Mouse (Mus musculus) hindbrain, embryonic 12.5 days (tissue): ENCODE data around the gene Stard3. TPM values are rescaled to one million over a fixed set of nuclear protein-coding genes. Genes with fewer than 3 reads are reported as not detected.

ENCODE experiments used
- ATAC-seq: fragments of 200-750 bp; cut with Nextera tagmentation; 2 replicates; pipeline ENCODE4 v1.8.0; 2017; ENCODE audit warnings: moderate TSS enrichment; ENCODE audit not compliant: low FRiP score
- H3K27ac ChIP-seq: fragments of 300-500 bp; sonication (generic); 2 replicates; pipeline ENCODE4 v1.5.1; 2016; ENCODE audit warnings: mild to moderate bottlenecking
- H3K27me3 ChIP-seq: fragments of 300-500 bp; sonication (generic); 2 replicates; pipeline ENCODE4 v1.6.1; 2016; ENCODE audit warnings: mild to moderate bottlenecking
- H3K36me3 ChIP-seq: fragments of 300-500 bp; sonication (generic); 2 replicates; pipeline ENCODE4 v1.6.1; 2016; ENCODE audit warnings: mild to moderate bottlenecking
- H3K4me1 ChIP-seq: fragments of 300-500 bp; sonication (generic); 2 replicates; pipeline ENCODE4 v1.6.1; 2016
- H3K4me2 ChIP-seq: fragments of 300-500 bp; sonication (generic); replicated peaks from 2 replicates; pipeline ENCODE4 v1.6.1; 2016; ENCODE audit warnings: mild to moderate bottlenecking
- H3K4me3 ChIP-seq: fragments of 300-500 bp; sonication (generic); 2 replicates; pipeline ENCODE4 v1.5.1; 2016; ENCODE audit warnings: mild to moderate bottlenecking
- H3K9ac ChIP-seq: fragments of 300-500 bp; sonication (generic); 2 replicates; pipeline ENCODE4 v1.6.1; 2016; ENCODE audit warnings: mild to moderate bottlenecking, moderate library complexity
- H3K9me3 ChIP-seq: fragments of 300-500 bp; sonication (generic); replicated peaks from 2 replicates; pipeline ENCODE4 v1.6.1; 2016; ENCODE audit warnings: mild to moderate bottlenecking
- WGBS: fragments of 180-500 bp; shearing (Covaris S2); methylation state at CpG from one replicate; pipeline ENCODE4 v1.1.7; 2016; 5-methylcytosine and 5-hydroxymethylcytosine counted together
- polyA plus RNA-seq: library from polyadenylated mRNA; unstranded; fragments of >200 nt; fragmentation: Nextera tagmentation; extraction: Ambion mirVana; gene quantifications from 2 replicates; pipeline ENCODE4 v1.2.1, GENCODE M21; 2016

The Stard3 gene
- polyA plus RNA-seq, 1 experiment from 2014 or later = 50.0 TPM

DNA sequence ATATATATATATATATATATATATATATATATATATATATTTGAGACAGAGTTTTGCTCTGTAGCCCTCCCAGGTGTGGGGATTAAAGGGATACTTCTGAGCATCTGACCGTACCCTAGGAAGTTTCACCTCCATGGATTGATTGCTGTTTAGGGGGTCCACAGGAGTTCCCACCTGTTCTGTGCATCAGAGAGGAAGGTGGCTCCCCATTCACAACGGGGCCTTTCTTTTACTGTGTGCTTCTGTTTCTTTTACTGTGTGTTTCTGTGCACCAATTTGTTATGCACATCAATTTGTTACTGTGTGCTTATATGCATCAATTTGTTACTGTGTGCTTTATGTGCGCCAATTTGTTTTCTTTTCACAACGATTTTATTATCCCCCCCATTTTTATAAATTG is 17.0 kb upstream of the Stard3 start:
- H3K4me3 ChIP-seq = no peak overlapping the region
- no peak for ATAC-seq
- no peaks in the 10 kb centered on the region for H3K9me3 ChIP-seq
- H3K36me3 ChIP-seq = no peaks in the 10 kb centered on the region
- no peak overlapping the region for H3K27ac ChIP-seq
- H3K27me3 ChIP-seq = peaks cover 91% of the 10 kb centered on the region
- peaks cover 35% of the 10 kb centered on the region for H3K4me1 ChIP-seq
- 58% methylated on average over 4 of the region's 4 CpGs for WGBS
- H3K4me2 ChIP-seq = no peak overlapping the region
- no peak overlapping the region for H3K9ac ChIP-seq

DNA sequence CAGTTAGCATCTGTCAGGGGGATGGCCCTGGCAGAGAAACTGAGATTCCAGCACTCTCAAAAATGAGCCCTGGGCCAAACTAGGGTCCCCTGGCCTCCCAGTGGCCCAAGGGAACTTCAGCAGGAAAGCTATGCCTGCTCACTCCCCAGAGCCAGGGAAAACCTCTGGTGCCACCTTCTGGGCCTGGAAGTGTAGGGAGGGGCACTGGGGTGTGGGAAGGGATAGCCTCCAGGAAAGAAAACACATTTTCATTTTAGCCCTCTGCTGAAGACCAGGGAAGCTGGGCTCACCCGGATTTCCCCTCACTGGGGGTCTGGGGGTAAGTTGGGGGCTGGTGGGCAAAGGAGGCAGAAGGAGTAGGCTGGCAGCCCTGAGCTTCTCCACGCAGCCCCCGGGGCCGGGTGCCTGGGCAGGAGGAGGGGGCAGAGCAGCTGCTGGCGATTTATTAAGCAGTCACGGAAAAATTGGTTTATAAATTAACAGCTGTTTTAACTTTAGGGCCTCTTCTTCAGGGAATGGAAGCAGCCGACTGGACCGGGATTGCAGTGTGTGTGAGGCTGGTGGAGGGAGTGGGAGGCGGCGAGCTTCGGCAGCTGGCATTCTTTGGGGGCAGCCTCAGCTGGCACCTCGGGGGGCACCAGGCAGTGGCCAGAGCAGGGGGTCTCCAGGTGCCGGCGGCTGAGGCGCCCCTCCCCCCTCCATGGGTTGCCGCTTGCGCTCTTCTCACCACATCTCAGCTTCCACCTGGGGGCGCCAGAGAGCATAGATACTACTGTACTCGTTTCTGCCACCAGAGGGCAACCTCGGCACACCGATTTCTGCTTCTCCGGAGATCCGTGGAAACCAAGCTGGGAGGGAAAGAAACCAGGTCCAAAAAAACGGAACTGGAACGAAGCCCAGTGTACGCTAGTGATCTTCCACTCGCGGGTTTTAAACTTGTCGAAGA is 15.9 kb upstream of the Stard3 start:
- ATAC-seq = peak; percentile 30; the same call in 1 of the 2 replicates

DNA sequence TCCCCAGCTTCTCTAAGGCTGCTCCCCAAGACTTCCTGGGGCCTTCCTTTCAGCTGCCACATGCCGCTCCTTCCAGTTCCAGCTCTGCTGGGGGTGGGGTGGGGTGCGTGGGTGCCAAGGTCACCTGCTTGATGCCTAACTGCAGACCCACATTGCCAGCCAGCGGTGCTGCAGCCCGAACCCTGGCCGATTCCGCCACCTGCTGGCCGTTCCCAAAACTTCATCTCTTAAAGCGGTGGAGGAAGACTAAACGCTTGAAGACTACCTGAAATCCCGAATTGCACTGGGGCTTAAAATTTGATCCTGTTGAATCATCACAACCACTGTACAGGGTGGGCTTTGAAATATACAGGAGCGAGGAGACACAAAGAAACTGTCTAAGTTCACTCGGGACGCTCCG is 12.9 kb upstream of the Stard3 start:
- Histone ChIP-seq H3K4me1 (peaks cover 30% of the 10 kb centered on the region), H3K36me3 (no peaks in the 10 kb centered on the region), H3K9me3 (no peaks in the 10 kb centered on the region), H3K4me3 (no peak overlapping the region), H3K9ac (no peak overlapping the region), H3K27me3 (peaks cover 92% of the 10 kb centered on the region), H3K4me2 (peak overlapping the region; percentile 42), H3K27ac (no peak overlapping the region)
- 2% methylated on average over 14 of the region's 14 CpGs for WGBS
- ATAC-seq = no peak

More for the DNA sequence above, 15.9 kb upstream of the Stard3 start:
- WGBS = 2% methylated on average over 29 of the region's 29 CpGs
- Histone ChIP-seq H3K36me3 (no peaks in the 10 kb centered on the region), H3K4me3 (peak overlapping the region; percentile 6), H3K27me3 (peaks cover 91% of the 10 kb centered on the region), H3K9ac (peak overlapping the region; percentile 5; the same call in 1 of the 2 replicates), H3K9me3 (no peaks in the 10 kb centered on the region), H3K27ac (peak overlapping the region; percentile 23; the same call in 1 of the 2 replicates), H3K4me2 (peak overlapping the region; percentile 48), H3K4me1 (peaks cover 35% of the 10 kb centered on the region)

DNA sequence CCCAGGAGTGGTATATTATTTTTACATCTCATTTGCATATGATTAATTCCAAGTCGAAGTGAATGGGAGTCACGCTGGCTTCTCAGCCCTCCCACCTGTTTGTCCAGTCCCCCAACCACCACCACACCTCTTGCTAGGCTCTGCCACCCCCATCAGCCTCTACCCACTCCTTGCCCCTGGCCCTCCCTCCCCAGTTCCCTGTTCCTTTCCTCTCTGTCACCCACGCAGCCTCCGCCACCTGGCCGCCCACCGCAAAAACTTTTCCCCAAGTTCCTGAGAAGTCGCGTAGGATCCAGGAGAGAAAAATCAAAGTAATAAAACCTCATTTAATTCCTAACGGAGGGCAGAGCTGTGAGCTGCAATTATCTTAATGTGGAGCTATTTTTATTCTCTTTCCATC is 12.0 kb upstream of the Stard3 start:
- H3K27me3 ChIP-seq = peaks cover 94% of the 10 kb centered on the region
- 12% methylated on average over 9 of the region's 9 CpGs for WGBS
- H3K36me3 ChIP-seq = no peaks in the 10 kb centered on the region
- H3K9me3 ChIP-seq = no peaks in the 10 kb centered on the region
- no peak for ATAC-seq
- no peak overlapping the region for H3K9ac ChIP-seq
- no peak overlapping the region for H3K27ac ChIP-seq
- H3K4me2 ChIP-seq = no peak overlapping the region
- no peak overlapping the region for H3K4me3 ChIP-seq
- peaks cover 27% of the 10 kb centered on the region for H3K4me1 ChIP-seq

DNA sequence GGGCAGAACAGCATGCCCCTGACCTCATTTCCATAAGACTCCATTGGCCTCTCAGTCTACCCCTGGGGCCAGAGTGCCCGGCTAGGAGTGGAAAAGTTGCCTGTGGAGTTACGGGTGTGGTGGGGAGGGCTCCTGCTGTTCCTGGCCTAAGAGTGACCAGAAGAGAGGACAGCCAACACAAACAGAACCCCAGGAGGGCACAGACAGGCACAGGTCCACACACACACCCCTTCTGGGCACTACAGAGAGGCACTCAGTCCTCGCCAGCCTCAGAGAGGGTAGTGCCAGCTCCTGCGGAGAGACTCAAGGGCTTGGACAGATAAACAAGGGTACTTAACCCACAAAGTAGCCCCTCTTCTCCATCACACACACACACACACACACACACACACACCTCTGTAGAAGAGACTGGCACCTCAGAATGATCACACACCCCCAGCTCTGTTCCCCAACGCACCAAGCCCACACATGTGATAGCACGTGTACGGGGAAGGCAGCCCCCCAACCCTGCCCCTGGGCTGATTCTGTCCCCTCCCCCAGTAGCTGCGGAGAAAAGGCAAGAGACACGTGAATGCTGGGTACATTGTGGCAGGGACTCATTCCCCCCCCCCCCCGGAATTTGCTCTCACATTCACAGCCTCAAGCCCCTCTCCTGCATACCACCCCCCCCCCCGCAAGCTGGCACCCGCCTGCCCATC is 10.6 kb upstream of the Stard3 start:
- Histone ChIP-seq H3K27ac (no peak overlapping the region), H3K4me3 (peak overlapping the region; percentile 46; the same call in 1 of the 2 replicates), H3K27me3 (peaks cover 94% of the 10 kb centered on the region), H3K4me2 (peak overlapping the region; percentile 84), H3K9ac (no peak overlapping the region), H3K36me3 (no peaks in the 10 kb centered on the region), H3K4me1 (peaks cover 21% of the 10 kb centered on the region), H3K9me3 (no peaks in the 10 kb centered on the region)
- no peak for ATAC-seq
- 5% methylated on average over 12 of the region's 12 CpGs for WGBS

DNA sequence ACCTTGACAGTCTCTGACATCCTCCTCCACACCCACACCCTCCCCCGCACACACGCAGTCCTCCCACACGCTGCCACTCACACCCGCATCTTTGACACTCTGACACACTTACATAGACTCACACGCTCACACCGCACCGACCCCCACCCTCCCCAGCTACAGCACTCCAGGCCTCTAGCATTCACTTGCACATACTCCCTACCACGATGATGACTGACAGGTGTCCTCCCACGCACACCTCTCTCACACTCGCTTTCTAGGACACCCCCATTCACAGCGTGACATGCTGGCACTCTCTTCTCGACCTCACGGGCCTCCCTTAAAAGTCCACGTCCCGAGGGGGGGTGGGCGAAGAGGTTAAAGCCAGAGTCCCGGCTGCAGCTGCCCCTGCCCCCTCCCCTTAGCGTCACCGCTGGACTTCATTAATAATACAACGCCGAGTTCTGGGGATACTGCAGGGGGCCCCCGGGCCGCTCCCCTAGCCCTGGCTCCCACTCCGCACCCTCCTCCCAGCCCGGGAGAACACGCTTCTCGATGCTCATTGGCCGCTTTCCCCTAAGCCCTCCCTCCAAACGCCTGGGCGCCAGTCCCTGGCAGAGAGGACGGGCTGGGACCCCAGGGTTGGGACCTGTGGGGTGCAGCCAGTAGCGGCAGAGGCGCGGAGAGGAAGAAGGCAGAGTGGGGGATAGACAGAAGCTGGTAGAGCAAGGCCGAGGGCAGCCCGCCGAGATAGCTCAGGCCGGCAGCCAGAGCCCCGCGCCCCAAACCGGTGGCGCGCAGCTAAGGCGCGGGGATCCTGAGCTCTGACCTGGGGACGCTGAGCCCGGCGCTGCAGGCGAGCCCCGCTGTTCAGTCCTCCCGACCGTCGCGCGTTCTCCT is 9.8 kb upstream of the Stard3 start, which contains the start of gene Ppp1r1b:
TSS of gene Ppp1r1b (plus strand) at position 322 of the 879 bp plus-strand sequence.
- peak; percentile 66 for ATAC-seq
- H3K4me2 ChIP-seq = peak within 1 kb of the TSS; percentile 84
- peaks cover 97% of the 10 kb centered on the region for H3K27me3 ChIP-seq
- H3K4me1 ChIP-seq = peaks cover 18% of the 10 kb centered on the region
- no peaks in the 10 kb centered on the region for H3K9me3 ChIP-seq
- peak within 1 kb of the TSS; percentile 60 for H3K9ac ChIP-seq
- WGBS = under 1% methylated on average over 50 of the region's 55 CpGs
- no peaks in the 10 kb centered on the region for H3K36me3 ChIP-seq
- H3K4me3 ChIP-seq = peak within 1 kb of the TSS; percentile 46
- H3K27ac ChIP-seq = no peak within 1 kb of the TSS

DNA sequence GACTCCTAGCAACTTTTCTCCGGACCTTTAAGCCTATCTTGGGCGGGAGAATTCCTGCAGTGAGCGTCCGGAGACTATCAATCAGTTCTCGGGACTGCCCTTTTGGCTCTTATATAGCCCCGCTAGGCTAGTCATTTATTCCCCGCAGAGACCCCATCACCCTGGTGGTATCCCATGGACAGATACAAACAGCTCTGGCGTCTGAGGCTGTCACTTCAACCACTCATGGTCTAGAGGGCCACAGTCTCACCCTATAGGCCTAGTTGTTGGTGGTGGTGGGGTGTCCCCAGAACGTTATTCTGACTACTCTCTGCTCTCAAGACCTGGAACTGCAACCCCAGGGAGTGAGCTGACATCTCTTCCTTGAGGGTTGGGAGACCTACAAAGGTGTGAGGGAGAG is 8.9 kb upstream of the Stard3 start:
- Histone ChIP-seq H3K27me3 (peaks cover 97% of the 10 kb centered on the region), H3K4me1 (peaks cover 18% of the 10 kb centered on the region), H3K36me3 (no peaks in the 10 kb centered on the region), H3K4me2 (peak overlapping the region; percentile 84), H3K27ac (no peak overlapping the region), H3K4me3 (peak overlapping the region; percentile 46; the same call in 1 of the 2 replicates), H3K9me3 (no peaks in the 10 kb centered on the region), H3K9ac (no peak overlapping the region)
- WGBS = 3% methylated on average over 9 of the region's 9 CpGs
- no peak for ATAC-seq

DNA sequence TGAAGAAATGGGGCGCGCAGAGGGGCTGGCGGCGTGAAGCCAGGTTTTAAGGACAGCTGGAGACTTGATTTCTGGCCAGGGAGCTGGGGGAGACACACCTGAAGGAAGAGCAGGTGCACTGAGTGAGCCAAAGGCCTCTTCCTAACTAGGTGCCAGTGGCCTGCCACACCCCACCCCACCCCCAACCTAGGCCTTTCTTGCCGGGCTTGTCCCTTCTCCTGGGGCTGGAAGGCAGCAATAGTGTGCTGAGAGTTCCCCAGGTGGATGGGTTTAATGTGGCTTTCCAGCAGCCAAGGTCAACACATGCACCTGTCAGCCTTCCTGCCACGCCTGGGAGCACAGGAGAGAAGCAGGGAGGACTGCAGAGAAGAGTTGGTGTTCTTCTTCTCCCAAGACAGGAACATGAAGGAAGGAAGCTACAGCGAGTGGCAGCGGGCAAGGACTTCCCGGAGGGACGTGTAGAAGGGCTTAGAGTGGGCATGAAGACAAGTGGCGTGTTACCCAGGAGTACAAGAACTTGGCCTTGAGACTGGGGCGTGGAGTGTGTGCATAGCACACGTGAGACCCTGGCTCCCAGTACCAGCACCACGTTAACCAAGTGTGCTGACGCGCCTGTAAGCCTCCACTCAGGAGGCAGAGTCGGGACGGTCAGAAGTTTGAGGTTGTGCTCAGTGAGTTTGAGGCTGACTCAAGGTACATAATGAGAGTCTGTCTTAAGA is 5.7 kb upstream of the Stard3 start:
- Histone ChIP-seq H3K4me1 (peaks cover 18% of the 10 kb centered on the region), H3K9ac (no peak overlapping the region), H3K27ac (no peak overlapping the region), H3K36me3 (no peaks in the 10 kb centered on the region), H3K4me2 (no peak overlapping the region), H3K27me3 (peaks cover 79% of the 10 kb centered on the region), H3K9me3 (no peaks in the 10 kb centered on the region), H3K4me3 (no peak overlapping the region)
- no peak for ATAC-seq
- 77% methylated on average over 18 of the region's 18 CpGs for WGBS

DNA sequence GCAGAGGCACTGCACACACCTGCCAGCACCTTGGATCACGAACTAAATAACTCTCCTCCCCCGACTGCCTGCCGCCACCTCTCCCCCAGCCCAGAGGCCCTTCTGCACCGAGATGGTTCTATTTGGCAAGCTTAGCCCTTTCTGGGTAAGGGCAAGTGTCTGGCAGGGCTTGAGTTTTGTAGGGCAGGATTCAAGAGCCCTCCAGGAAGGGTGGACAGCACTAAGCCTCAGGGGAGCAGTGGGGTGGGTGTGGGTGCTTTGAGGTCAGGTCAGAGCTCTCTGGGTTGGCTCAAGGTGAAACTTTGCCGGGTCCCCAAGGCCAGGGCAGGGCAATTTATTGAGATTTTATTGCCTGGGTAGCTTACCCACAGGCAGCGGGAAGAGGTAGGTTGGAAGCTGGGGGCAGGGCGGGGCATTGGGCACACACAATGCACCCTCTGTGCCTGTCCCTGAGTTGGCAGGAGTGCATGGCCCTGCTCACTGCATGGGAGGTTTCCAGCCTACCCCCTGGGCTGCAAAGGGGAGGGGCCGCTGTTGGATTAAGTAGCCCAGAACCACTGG is 4.4 kb upstream of the Stard3 start:
- WGBS = 42% methylated on average over 8 of the region's 8 CpGs
- H3K27ac ChIP-seq = no peak overlapping the region
- no peak overlapping the region for H3K4me3 ChIP-seq
- H3K9me3 ChIP-seq = no peaks in the 10 kb centered on the region
- ATAC-seq = no peak
- H3K4me2 ChIP-seq = no peak overlapping the region
- H3K27me3 ChIP-seq = peaks cover 66% of the 10 kb centered on the region
- H3K9ac ChIP-seq = no peak overlapping the region
- no peaks in the 10 kb centered on the region for H3K36me3 ChIP-seq
- peaks cover 11% of the 10 kb centered on the region for H3K4me1 ChIP-seq

DNA sequence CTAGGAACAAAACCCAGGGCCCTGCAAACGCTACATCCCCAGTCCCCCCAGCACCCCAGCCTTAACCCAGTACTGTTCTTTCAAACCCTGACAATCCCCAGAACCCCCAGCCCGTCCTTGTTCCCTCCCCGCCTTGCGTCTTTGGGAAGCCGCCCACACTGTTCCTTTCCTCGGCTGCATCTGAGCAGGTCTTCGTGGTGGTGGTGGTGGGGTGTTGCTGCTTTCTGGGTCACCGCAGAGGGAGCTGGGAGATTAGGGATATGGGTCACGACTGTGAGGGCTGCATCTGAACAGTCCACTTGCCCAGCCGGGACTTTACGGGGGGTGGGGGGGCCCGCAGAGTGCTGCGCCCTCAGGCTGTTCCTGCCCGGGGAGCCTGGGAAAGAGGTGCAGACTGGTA is 3.7 kb upstream of the Stard3 start:
- 71% methylated on average over 14 of the region's 14 CpGs for WGBS
- no peak overlapping the region for H3K4me2 ChIP-seq
- peaks cover 15% of the 10 kb centered on the region for H3K4me1 ChIP-seq
- no peak for ATAC-seq
- no peak overlapping the region for H3K9ac ChIP-seq
- no peaks in the 10 kb centered on the region for H3K36me3 ChIP-seq
- H3K4me3 ChIP-seq = no peak overlapping the region
- peaks cover 59% of the 10 kb centered on the region for H3K27me3 ChIP-seq
- H3K27ac ChIP-seq = no peak overlapping the region
- H3K9me3 ChIP-seq = no peaks in the 10 kb centered on the region

DNA sequence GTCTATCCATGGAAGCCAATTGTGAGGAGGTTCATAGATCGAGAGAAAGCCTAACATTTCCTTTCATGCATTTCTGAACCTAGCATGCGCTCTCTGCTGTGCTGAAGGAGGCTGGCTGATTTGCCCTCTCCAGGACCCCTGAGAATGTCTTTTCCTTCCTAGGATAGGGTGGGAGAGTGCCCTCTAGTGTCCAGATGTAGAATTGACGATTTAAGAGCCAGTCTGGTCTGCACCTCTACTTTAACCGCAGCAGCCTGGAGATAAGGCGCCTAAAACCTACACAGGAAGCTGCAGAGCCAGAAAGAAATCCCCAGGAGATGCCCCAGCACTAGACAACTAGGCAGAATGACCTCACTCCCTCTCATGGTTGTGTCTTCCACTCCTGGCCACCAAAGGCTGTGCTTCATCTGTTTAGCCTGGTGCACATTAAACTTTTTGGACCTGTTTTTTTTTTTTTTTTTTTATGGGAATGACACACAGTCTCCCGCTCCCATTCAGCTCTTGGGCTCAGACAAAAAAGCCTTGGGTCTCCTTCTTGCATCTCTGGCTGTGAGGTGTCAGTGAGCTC is 2.4 kb upstream of the Stard3 start:
- no peak for ATAC-seq
- H3K36me3 ChIP-seq = no peaks in the 10 kb centered on the region
- H3K9me3 ChIP-seq = no peaks in the 10 kb centered on the region
- H3K4me2 ChIP-seq = no peak overlapping the region
- H3K4me1 ChIP-seq = peaks cover 29% of the 10 kb centered on the region
- H3K4me3 ChIP-seq = no peak overlapping the region
- no peak overlapping the region for H3K27ac ChIP-seq
- no peak overlapping the region for H3K9ac ChIP-seq
- peaks cover 45% of the 10 kb centered on the region for H3K27me3 ChIP-seq
- WGBS = 12% methylated on average over 6 of the region's 6 CpGs
